Mouse (Mus musculus) heart, embryonic 14.5 days (tissue): Measurements from ENCODE around the gene Ubtd2. TPM values are rescaled to one million over a fixed set of nuclear protein-coding genes. Genes with fewer than 3 reads are reported as not detected.

Experiments
- ATAC-seq: fragments of 200-750 bp; cut with Nextera tagmentation; 2 replicates; pipeline ENCODE4 v1.8.0; 2017; ENCODE audit warnings: low read depth, moderate TSS enrichment; ENCODE audit not compliant: insufficient number of reproducible peaks, insufficient read depth, low FRiP score
- H3K27ac ChIP-seq, 2 experiments: fragments of 200-500 bp in 1 of 2; fragments of 300-500 bp in 1 of 2; sonication (generic) in 1 of 2; replicated peaks in 1 of 2; 2 replicates each; pipeline ENCODE4 v1.5.1; 2012 to 2014; ENCODE audit warnings: low read depth in 2 of 2, low read length in 2 of 2, control low read depth in 1 of 2, mild to moderate bottlenecking in 1 of 2, mixed read lengths in 1 of 2; ENCODE audit not compliant: control insufficient read depth in 1 of 2, insufficient read depth in 1 of 2
- H3K27me3 ChIP-seq: fragments of 300-500 bp; sonication (generic); 2 replicates; pipeline ENCODE4 v1.6.1; 2014; ENCODE audit warnings: mild to moderate bottlenecking, low read length, control low read depth; ENCODE audit not compliant: control insufficient read depth, insufficient read depth
- H3K36me3 ChIP-seq: fragments of 300-500 bp; sonication (generic); 2 replicates; pipeline ENCODE4 v1.6.1; 2014; ENCODE audit warnings: mild to moderate bottlenecking, control low read depth, low read length, mixed read lengths; ENCODE audit not compliant: control insufficient read depth, insufficient read depth
- H3K4me1 ChIP-seq, 2 experiments: fragments of 200-500 bp in 1 of 2; fragments of 300-500 bp in 1 of 2; sonication (generic) in 1 of 2; 2 replicates each; pipeline ENCODE4 v1.6.1; 2012 to 2014; ENCODE audit warnings: low read length in 2 of 2, control low read depth in 1 of 2, mixed read lengths in 1 of 2; ENCODE audit not compliant: control insufficient read depth in 2 of 2, insufficient read depth in 2 of 2
- H3K4me2 ChIP-seq: fragments of 300-500 bp; sonication (generic); 2 replicates; pipeline ENCODE4 v1.6.1; 2014; ENCODE audit warnings: mild to moderate bottlenecking, low read length
- H3K4me3 ChIP-seq, 2 experiments: fragments of 200-500 bp in 1 of 2; fragments of 300-500 bp in 1 of 2; sonication (generic) in 1 of 2; 2 replicates each; pipeline ENCODE4 v1.5.1; 2012 to 2014; ENCODE audit warnings: low read length in 2 of 2, mild to moderate bottlenecking in 2 of 2, control low read depth in 1 of 2, low read depth in 1 of 2, moderate library complexity in 1 of 2; ENCODE audit not compliant: control insufficient read depth in 1 of 2, insufficient read depth in 1 of 2
- H3K9ac ChIP-seq: fragments of 300-500 bp; sonication (generic); 2 replicates; pipeline ENCODE4 v1.6.1; 2014; ENCODE audit warnings: mild to moderate bottlenecking, low read length
- H3K9me3 ChIP-seq: fragments of 300-500 bp; sonication (generic); 2 replicates; pipeline ENCODE4 v1.6.1; 2016; ENCODE audit warnings: low read length, control low read depth; ENCODE audit not compliant: control insufficient read depth
- WGBS: fragments of 180-500 bp; shearing (Covaris S2); extraction: QIAGEN DNeasy Blood & Tissue Kit; methylation state at CpG from one replicate; pipeline ENCODE4 v1.1.7; 2014; 5-methylcytosine and 5-hydroxymethylcytosine counted together
- polyA plus RNA-seq: library from polyadenylated mRNA; unstranded; fragments of >200 nt; fragmentation: Nextera tagmentation; extraction: Ambion mirVana; gene quantifications from 2 replicates; pipeline ENCODE4 v1.2.1, GENCODE M21; 2014

Ubtd2 gene
- polyA plus RNA-seq, 1 experiment from 2014 or later = 30.2 TPM

GRCm38 (mm10) chr11:32488344-32488743, 33.2 kb downstream of the Ubtd2 start:
- H3K36me3 ChIP-seq = no peaks in the 10 kb centered on the region
- no peak for ATAC-seq
- H3K27me3 ChIP-seq = no peaks in the 10 kb centered on the region
- no peak overlapping the region for H3K9ac ChIP-seq
- no peaks in the 10 kb centered on the region for H3K9me3 ChIP-seq
- H3K4me1 ChIP-seq = peaks cover 5 to 32% of the 10 kb centered on the region in 2 experiments
- H3K27ac ChIP-seq = no peak overlapping the region
- H3K4me2 ChIP-seq = no peak overlapping the region
- H3K4me3 ChIP-seq = no peak overlapping the region

GRCm38 (mm10) chr11:32488808-32489670, 33.9 kb downstream of the Ubtd2 start:
- no peak for ATAC-seq
- 75% methylated on average over 5 of the region's 5 CpGs for WGBS
- H3K27me3 ChIP-seq = no peaks in the 10 kb centered on the region
- no peak overlapping the region for H3K9ac ChIP-seq
- H3K9me3 ChIP-seq = no peaks in the 10 kb centered on the region
- H3K4me3 ChIP-seq = no peak overlapping the region
- no peak overlapping the region for H3K4me2 ChIP-seq
- H3K36me3 ChIP-seq = no peaks in the 10 kb centered on the region
- peaks cover 5 to 32% of the 10 kb centered on the region in 2 experiments for H3K4me1 ChIP-seq
- H3K27ac ChIP-seq = no peak overlapping the region; a peak in 1 of 4 replicates

- Histone ChIP-seq H3K9ac (no peak overlapping the region), H3K4me1 (peaks cover 5 to 32% of the 10 kb centered on the region in 2 experiments), H3K36me3 (no peaks in the 10 kb centered on the region), H3K27me3 (no peaks in the 10 kb centered on the region), H3K9me3 (no peaks in the 10 kb centered on the region), H3K4me2 (no peak overlapping the region), H3K27ac (no peak overlapping the region), H3K4me3 (no peak overlapping the region)
- 99% methylated on average over 2 of the region's 2 CpGs for WGBS
- ATAC-seq = no peak
Observed at GRCm38 (mm10) chr11:32491079-32491478, 35.9 kb downstream of the Ubtd2 start.

GRCm38 (mm10) chr11:32493312-32493711, 38.1 kb downstream of the Ubtd2 start:
- Histone ChIP-seq H3K4me2 (no peak overlapping the region), H3K4me1 (peaks cover 2 to 24% of the 10 kb centered on the region in 2 experiments), H3K4me3 (no peak overlapping the region), H3K9ac (no peak overlapping the region), H3K27me3 (no peaks in the 10 kb centered on the region), H3K9me3 (no peaks in the 10 kb centered on the region), H3K36me3 (no peaks in the 10 kb centered on the region), H3K27ac (no peak overlapping the region)
- ATAC-seq = no peak

GRCm38 (mm10) chr11:32495283-32495682, 40.1 kb downstream of the Ubtd2 start:
- no peak for ATAC-seq
- 84% methylated on average over 2 of the region's 2 CpGs for WGBS
- no peaks in the 10 kb centered on the region for H3K9me3 ChIP-seq
- H3K27me3 ChIP-seq = no peaks in the 10 kb centered on the region
- no peak overlapping the region for H3K27ac ChIP-seq
- H3K4me3 ChIP-seq = no peak overlapping the region
- H3K36me3 ChIP-seq = peaks cover 13% of the 10 kb centered on the region
- no peak overlapping the region for H3K4me2 ChIP-seq
- H3K4me1 ChIP-seq = peaks cover 0 to 7% of the 10 kb centered on the region in 2 experiments; a peak in 2 of 4 replicates
- H3K9ac ChIP-seq = no peak overlapping the region

- peaks cover 23% of the 10 kb centered on the region for H3K36me3 ChIP-seq
- H3K27me3 ChIP-seq = no peaks in the 10 kb centered on the region
- H3K4me2 ChIP-seq = no peak overlapping the region
- 83% methylated on average over 7 of the region's 7 CpGs for WGBS
- no peak overlapping the region for H3K4me3 ChIP-seq
- H3K27ac ChIP-seq = no peak overlapping the region
- no peak overlapping the region for H3K9ac ChIP-seq
- no peaks in the 10 kb centered on the region; a peak in 1 of 4 replicates for H3K4me1 ChIP-seq
- ATAC-seq = no peak
- H3K9me3 ChIP-seq = no peaks in the 10 kb centered on the region
Observed at GRCm38 (mm10) chr11:32498757-32499535, 43.8 kb downstream of the Ubtd2 start.

- Histone ChIP-seq H3K9ac (no peak overlapping the region), H3K4me2 (no peak overlapping the region), H3K4me1 (peaks cover 0 to under 1% of the 10 kb centered on the region in 2 experiments; a peak in 1 of 4 replicates), H3K9me3 (no peaks in the 10 kb centered on the region), H3K4me3 (no peak overlapping the region), H3K36me3 (peaks cover 23% of the 10 kb centered on the region), H3K27ac (no peak overlapping the region), H3K27me3 (no peaks in the 10 kb centered on the region)
- ATAC-seq = no peak
- 92% methylated on average over 4 of the region's 4 CpGs for WGBS
Observed at GRCm38 (mm10) chr11:32499931-32500330, 44.8 kb downstream of the Ubtd2 start.
